Comparison of ENCODE assay signal across 18 mouse cellular contexts in genomic region chr5:140065281-140065945, GRCm38 (mm10).
DNase-seq lines count a peak whose midpoint lies in the region; ATAC-seq lines count a peak whose summit lies in the region.
"Had no signal": no experiment of that assay in that cellular context is flagged by ENCODE, and none has a peak within 500 bp of the region (broad histone marks: within the 10 kb centered on the region; RNA-seq: fewer than 3 reads in every experiment).

No protein-coding gene starts in this region.

- H3K27me3 ChIP-seq in heart, embryonic 12.5 days (replicated peaks): no peaks in the 10 kb centered on the region
- H3K27me3 ChIP-seq in forebrain, embryonic 13.5 days: no peaks in the 10 kb centered on the region
- H3K27me3 ChIP-seq: embryonic facial prominence, embryonic 15.5 days; forebrain, embryonic 12.5 days; heart, embryonic 13.5 days; hindbrain, embryonic 15.5 days had no signal

- H3K4me2 ChIP-seq in heart, embryonic 12.5 days: no peak overlapping the region
- H3K4me2 ChIP-seq in forebrain, embryonic 13.5 days: no peak overlapping the region
- H3K4me2 ChIP-seq: embryonic facial prominence, embryonic 15.5 days; forebrain, embryonic 12.5 days; heart, embryonic 13.5 days; hindbrain, embryonic 15.5 days had no signal

- no peak overlapping the region for H3K4me3 ChIP-seq in heart, embryonic 12.5 days
- no peak overlapping the region for H3K4me3 ChIP-seq in forebrain, embryonic 13.5 days
- H3K4me3 ChIP-seq: embryonic facial prominence, embryonic 15.5 days; forebrain, embryonic 12.5 days; heart, embryonic 13.5 days; hindbrain, embryonic 15.5 days had no signal

- H3K9me3 ChIP-seq in heart, embryonic 12.5 days (replicated peaks): no peaks in the 10 kb centered on the region
- H3K9me3 ChIP-seq in forebrain, embryonic 13.5 days (replicated peaks): no peaks in the 10 kb centered on the region
- H3K9me3 ChIP-seq: embryonic facial prominence, embryonic 15.5 days; forebrain, embryonic 12.5 days; heart, embryonic 13.5 days; hindbrain, embryonic 15.5 days had no signal

- H3K4me1 ChIP-seq in heart, embryonic 12.5 days (replicated peaks): peaks cover 16% of the 10 kb centered on the region
- H3K4me1 ChIP-seq in forebrain, embryonic 13.5 days: peaks cover 45% of the 10 kb centered on the region

- 89% methylated on average over 11 of the region's 11 CpGs for WGBS in heart, embryonic 12.5 days
- 94% methylated on average over 11 of the region's 11 CpGs for WGBS in forebrain, embryonic 13.5 days

- no peak overlapping the region for H3K27ac ChIP-seq in heart, embryonic 12.5 days (ENCODE audit: poor library complexity, severe bottlenecking)
- no peak overlapping the region for H3K27ac ChIP-seq in forebrain, embryonic 13.5 days
- H3K27ac ChIP-seq: embryonic facial prominence, embryonic 15.5 days; forebrain, embryonic 12.5 days; heart, embryonic 13.5 days; hindbrain, embryonic 15.5 days had no signal

- no peak overlapping the region for H3K9ac ChIP-seq in heart, embryonic 12.5 days
- no peak overlapping the region for H3K9ac ChIP-seq in forebrain, embryonic 13.5 days
- H3K9ac ChIP-seq: embryonic facial prominence, embryonic 15.5 days; forebrain, embryonic 12.5 days; forebrain, postnatal 0 days; heart, embryonic 13.5 days; hindbrain, embryonic 15.5 days had no signal

- H3K36me3 ChIP-seq in heart, embryonic 12.5 days: peaks cover 8% of the 10 kb centered on the region; the same call in 1 of the 2 replicates
- peaks cover 13% of the 10 kb centered on the region; the same call in 1 of the 2 replicates for H3K36me3 ChIP-seq in forebrain, embryonic 13.5 days (ENCODE audit: poor library complexity, severe bottlenecking)
- H3K36me3 ChIP-seq: hindbrain, embryonic 15.5 days had no signal

- ATAC-seq in heart, embryonic 12.5 days (ENCODE audit: insufficient number of reproducible peaks, low FRiP score): no peak
- ATAC-seq in forebrain, embryonic 13.5 days: no peak
- ATAC-seq: forebrain, postnatal 0 days; intestine, embryonic 16.5 days had no signal

- DNase-seq in heart, adult 11 months: peak; percentile 92
- DNase-seq in 3T3-L1 (ENCODE audit: low read depth, low spot score): peak; percentile 32
- peak; percentile 73 for DNase-seq in adrenal gland, adult 2 months
- DNase-seq in adrenal gland, postnatal 25 days: peak; percentile 31
- DNase-seq in right cerebral cortex, postnatal 4 days: no peak
- DNase-seq: cerebellum, adult 8-10 months; cerebellum, postnatal 14 days; embryo, embryonic 11 days; forebrain, postnatal 0 days; gastrocnemius, postnatal 14 days; heart, postnatal 36 days had no signal
